In the genomic region with DNA sequence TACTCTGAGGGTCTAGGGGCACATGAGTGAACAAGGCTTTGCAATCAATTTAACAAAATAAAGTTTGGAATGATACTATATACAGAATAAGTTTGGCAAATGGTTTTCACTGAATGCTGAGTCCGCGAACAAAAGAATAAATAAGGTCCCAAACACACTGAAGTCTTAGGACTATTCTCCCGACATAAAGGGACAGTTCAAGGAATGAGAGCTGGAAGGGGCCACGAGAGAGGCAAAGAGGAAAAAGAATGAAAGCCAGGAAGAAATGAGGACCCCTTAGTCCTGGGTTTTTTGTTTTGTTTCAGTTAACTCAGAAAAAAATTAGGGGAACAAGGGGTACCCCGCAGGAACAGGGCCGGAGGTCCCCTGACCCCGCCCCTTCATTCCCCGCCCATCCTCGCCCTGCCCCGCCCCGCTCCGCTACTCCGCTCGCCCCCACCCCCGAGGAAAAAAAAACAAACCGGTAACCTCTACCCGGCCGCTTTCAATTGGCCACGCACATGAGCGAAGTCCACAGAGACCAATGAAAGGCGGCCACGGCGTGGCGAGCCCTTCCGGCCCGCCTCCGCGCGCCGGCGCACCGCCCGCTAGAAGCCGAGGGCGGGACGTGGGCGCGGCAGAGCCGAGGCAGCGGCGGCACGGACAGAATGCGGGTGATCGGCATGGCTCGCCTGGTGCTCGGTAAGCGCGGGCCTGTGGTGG, we compare ENCODE assay signal across 8 mouse cellular contexts. TPM values are rescaled to one million over a fixed set of nuclear protein-coding genes. Genes with fewer than 3 reads are reported as not detected.
DNase-seq lines count a peak whose midpoint lies in the region; ATAC-seq and TF ChIP-seq lines count a peak whose summit lies in the region.

A gene (plus strand): TSS at position 575 of the 702 bp plus-strand sequence.

- TF ChIP-seq CTCF in C2C12 (IDR thresholded peaks at IDR 0.05; ENCODE audit: control insufficient read depth, insufficient read depth, insufficient read length), result no peak
- TF ChIP-seq CTCF in brain, embryonic 14.5 days (IDR thresholded peaks at IDR 0.05; ENCODE audit: borderline replicate concordance, extremely low read depth, insufficient read depth, insufficient read length), result no peak
- TF ChIP-seq CTCF in liver, adult 2 months (IDR thresholded peaks at IDR 0.05; ENCODE audit: low read depth, low read length), result no peak

- H3K9ac ChIP-seq in heart, embryonic 11.5 days (ENCODE audit: low read depth, low read length), result peak within 1 kb of the TSS; percentile 94
- peak within 1 kb of the TSS; percentile 91 for H3K9ac ChIP-seq in kidney, embryonic 16.5 days (replicated peaks; ENCODE audit: low read length)
- peak within 1 kb of the TSS; percentile 96 for H3K9ac ChIP-seq in liver, adult 2 months (ENCODE audit: low read depth, low read length)

- peaks cover 34% of the 10 kb centered on the region for H3K79me3 ChIP-seq in C2C12 (ENCODE audit: low read depth)

- peak; percentile 96 for ATAC-seq in heart, embryonic 11.5 days (replicated peaks; ENCODE audit: insufficient number of reproducible peaks, low FRiP score, low TSS enrichment)
- ATAC-seq in kidney, embryonic 16.5 days (ENCODE audit: low FRiP score, low TSS enrichment), result peak; percentile 98

- peak within 1 kb of the TSS; percentile 77 for H3K27ac ChIP-seq in heart, embryonic 11.5 days (ENCODE audit: low read depth, low read length)
- H3K27ac ChIP-seq in kidney, embryonic 16.5 days (ENCODE audit: low read length), result peak within 1 kb of the TSS; percentile 71
- H3K27ac ChIP-seq in liver, adult 2 months (replicated peaks; ENCODE audit: insufficient read depth, low read depth, low read length), result peak within 1 kb of the TSS; percentile 53; the same call in 1 of the 2 replicates

- DNase-seq in brain, embryonic 14.5 days (ENCODE audit: low read depth), result peak; percentile 98
- peak; percentile 77 for DNase-seq in liver, adult 2 months (ENCODE audit: extremely low read depth, low read depth, low spot score)
- peak; percentile 97 for DNase-seq in splenic B cell, adult 2 months (ENCODE audit: low read depth, low spot score)

- peaks cover 22% of the 10 kb centered on the region for H3K4me1 ChIP-seq in erythroblast, embryonic 14.5 days (ENCODE audit: control insufficient read depth)
- peaks cover 10% of the 10 kb centered on the region for H3K4me1 ChIP-seq in heart, embryonic 11.5 days (ENCODE audit: control insufficient read depth, insufficient read depth, low read length)
- H3K4me1 ChIP-seq in kidney, embryonic 16.5 days (ENCODE audit: insufficient read depth, low read length), result peaks cover 23% of the 10 kb centered on the region
- H3K4me1 ChIP-seq in liver, adult 2 months (ENCODE audit: control insufficient read depth, insufficient read depth, low read length), result peaks cover 21% of the 10 kb centered on the region

- H3K27me3 ChIP-seq in C2C12 (ENCODE audit: control insufficient read depth, insufficient read depth, insufficient read length) (no peaks in the 10 kb centered on the region), myocyte (ENCODE audit: control insufficient read depth, insufficient read depth, insufficient read length) (no peaks in the 10 kb centered on the region)
- H3K27me3 ChIP-seq in erythroblast, embryonic 14.5 days (ENCODE audit: control insufficient read depth), result no peaks in the 10 kb centered on the region
- H3K27me3 ChIP-seq in heart, embryonic 11.5 days (ENCODE audit: control insufficient read depth, insufficient read depth, low read length), result no peaks in the 10 kb centered on the region
- no peaks in the 10 kb centered on the region for H3K27me3 ChIP-seq in kidney, embryonic 16.5 days (ENCODE audit: insufficient read depth, low read length)
- H3K27me3 ChIP-seq in liver, adult 2 months (ENCODE audit: control insufficient read depth, insufficient read depth, low read length), result no peaks in the 10 kb centered on the region
- no peaks in the 10 kb centered on the region for H3K27me3 ChIP-seq in splenic B cell, adult 2 months (ENCODE audit: control insufficient read depth, insufficient read depth, low read length, poor library complexity, severe bottlenecking)

- WGBS in heart, embryonic 11.5 days (ENCODE audit: insufficient replicate concordance), result 1% methylated on average over 45 of the region's 48 CpGs
- under 1% methylated on average over 48 of the region's 48 CpGs for WGBS in kidney, embryonic 16.5 days
- under 1% methylated on average over 48 of the region's 48 CpGs for WGBS in liver, adult 2 months

- H3K79me2 ChIP-seq in C2C12 (ENCODE audit: control insufficient read depth, insufficient read depth), result peaks cover 47% of the 10 kb centered on the region
- peaks cover 16% of the 10 kb centered on the region; the same call in 1 of the 2 replicates for H3K79me2 ChIP-seq in liver, adult 2 months (ENCODE audit: control insufficient read depth, insufficient read depth, low read length)
- peaks cover 30% of the 10 kb centered on the region for H3K79me2 ChIP-seq in myocyte (ENCODE audit: control insufficient read depth, insufficient read depth)

- peak within 1 kb of the TSS; percentile 94 for H3ac ChIP-seq in C2C12 (ENCODE audit: control insufficient read depth, insufficient read length, low read depth)
- H3ac ChIP-seq in myocyte (ENCODE audit: control insufficient read depth, insufficient read length), result peak within 1 kb of the TSS; percentile 4

- peaks cover 23% of the 10 kb centered on the region for H3K36me3 ChIP-seq in C2C12 (ENCODE audit: control insufficient read depth, insufficient read depth)
- peaks cover 22% of the 10 kb centered on the region for H3K36me3 ChIP-seq in erythroblast, embryonic 14.5 days (ENCODE audit: control insufficient read depth)
- peaks cover 8% of the 10 kb centered on the region; the same call in 1 of the 2 replicates for H3K36me3 ChIP-seq in heart, embryonic 11.5 days (ENCODE audit: control insufficient read depth, insufficient read depth, low read length)
- peaks cover 9% of the 10 kb centered on the region for H3K36me3 ChIP-seq in kidney, embryonic 16.5 days (ENCODE audit: insufficient read depth, low read length)
- peaks cover 11% of the 10 kb centered on the region for H3K36me3 ChIP-seq in liver, adult 2 months (ENCODE audit: control insufficient read depth, insufficient read depth, low read length)
- H3K36me3 ChIP-seq in myocyte (ENCODE audit: control insufficient read depth, insufficient read depth), result peaks cover 6% of the 10 kb centered on the region
- no peaks in the 10 kb centered on the region for H3K36me3 ChIP-seq in splenic B cell, adult 2 months (ENCODE audit: control insufficient read depth, insufficient read depth, low read length, poor library complexity, severe bottlenecking)

- H3K9me3 ChIP-seq in erythroblast, embryonic 14.5 days (ENCODE audit: control insufficient read depth, low read length), result no peaks in the 10 kb centered on the region
- no peaks in the 10 kb centered on the region for H3K9me3 ChIP-seq in heart, embryonic 11.5 days (replicated peaks; ENCODE audit: control insufficient read depth, low read length)
- H3K9me3 ChIP-seq in kidney, embryonic 16.5 days (ENCODE audit: low read length), result no peaks in the 10 kb centered on the region

- peak; percentile 93 for TF ChIP-seq POLR2A in brain, embryonic 14.5 days (IDR thresholded peaks at IDR 0.05; ENCODE audit: borderline replicate concordance, extremely low read depth, insufficient read depth, insufficient read length, poor library complexity, severe bottlenecking)
- peak; percentile 92 for TF ChIP-seq POLR2A in liver, adult 2 months (IDR thresholded peaks at IDR 0.05; ENCODE audit: extremely low read depth, insufficient read depth, low read length)
- TF ChIP-seq POLR2A in myocyte (IDR thresholded peaks at IDR 0.05; ENCODE audit: insufficient read length, low read depth), result peak; percentile 98

- peak within 1 kb of the TSS; percentile 82 for H3K4me3 ChIP-seq in C2C12 (ENCODE audit: insufficient read depth, poor library complexity, severe bottlenecking)
- peak within 1 kb of the TSS; percentile 92 for H3K4me3 ChIP-seq in erythroblast, embryonic 14.5 days (replicated peaks)
- peak within 1 kb of the TSS; percentile 95 for H3K4me3 ChIP-seq in heart, embryonic 11.5 days (ENCODE audit: low read depth, low read length)
- H3K4me3 ChIP-seq in kidney, embryonic 16.5 days (ENCODE audit: low read length), result peak within 1 kb of the TSS; percentile 83
- H3K4me3 ChIP-seq in liver, adult 2 months (ENCODE audit: insufficient read depth, low read depth, low read length), result peak within 1 kb of the TSS; percentile 88
- peak within 1 kb of the TSS; percentile 69 for H3K4me3 ChIP-seq in myocyte

- peak within 1 kb of the TSS; percentile 67 for H3K4me2 ChIP-seq in heart, embryonic 11.5 days
- H3K4me2 ChIP-seq in kidney, embryonic 16.5 days (replicated peaks; ENCODE audit: low read depth, low read length), result peak within 1 kb of the TSS; percentile 58
- H3K4me2 ChIP-seq in myocyte (ENCODE audit: low read depth), result peak within 1 kb of the TSS; percentile 92

TF ChIP-seq in C2C12, 6 proteins besides CTCF, POLR2A, EP300 and RAD21:
- TF ChIP-seq MAX (IDR thresholded peaks at IDR 0.05), result peak; percentile 20
- no peak for TF ChIP-seq FOSL1 (IDR thresholded peaks at IDR 0.05; ENCODE audit: insufficient read depth, low read length, poor library complexity, severe bottlenecking)
- no peak for TF ChIP-seq CEBPB (IDR thresholded peaks at IDR 0.05; ENCODE audit: low read depth)
- no peak for TF ChIP-seq USF1 (IDR thresholded peaks at IDR 0.05; ENCODE audit: low read depth)
- no peak for TF ChIP-seq MYOG (IDR thresholded peaks at IDR 0.05; ENCODE audit: control insufficient read depth, extremely low read depth, insufficient read length)
- TF ChIP-seq MYOD1 (IDR thresholded peaks at IDR 0.05; ENCODE audit: control insufficient read depth, insufficient read length, low read depth), result no peak

TF ChIP-seq in myocyte, 11 proteins besides CTCF, POLR2A, EP300 and RAD21:
- peak in 1 of 3 experiments; percentile 33 for TF ChIP-seq MYOG (IDR thresholded peaks at IDR 0.05; ENCODE audit: control insufficient read depth in 1 of 3, insufficient read depth in 1 of 3, insufficient read length in 2 of 3, low read depth in 2 of 3)
- peak in 1 of 3 experiments; percentile 26 for TF ChIP-seq MYOD1 (IDR thresholded peaks at IDR 0.05; ENCODE audit: control insufficient read depth in 1 of 3, insufficient read length in 2 of 3, low read depth in 2 of 3)
- no peak for TF ChIP-seq USF1 (IDR thresholded peaks at IDR 0.05; ENCODE audit: low read depth)
- peak; percentile 97 for TF ChIP-seq POLR2AphosphoS2 (IDR thresholded peaks at IDR 0.05; ENCODE audit: insufficient read length, low read depth)
- TF ChIP-seq REST (IDR thresholded peaks at IDR 0.05; ENCODE audit: insufficient read depth, insufficient read length), result peak; percentile 38

RNA-seq across cellular contexts. Expression of the gene that starts here (rescaled TPM):
- polyA plus RNA-seq in C2C12 (2012; fragmentation: generic; extraction: Trizol), result 319 TPM
- 178 and 194 TPM in 2 replicates for polyA plus RNA-seq in brain, embryonic 14.5 days (2012; rRNA removed)
- 0.58 and 0.90 TPM in 2 replicates for polyA plus RNA-seq in erythroblast, embryonic 14.5 days (2012)
- 445 and 545 TPM in 2 replicates for polyA plus RNA-seq in heart, embryonic 11.5 days (2014; fragmentation: Nextera tagmentation; extraction: Ambion mirVana)
- 665 and 673 TPM in 2 replicates for polyA plus RNA-seq in kidney, embryonic 16.5 days (2015; fragmentation: Nextera tagmentation; extraction: Ambion mirVana)
- total RNA-seq in liver, adult 2 months (2014; rRNA removed), result 224 and 226 TPM in 2 replicates
- polyA plus RNA-seq in liver, adult 2 months (2012; rRNA removed), result 89.1 and 95.4 TPM in 2 replicates
- 135 TPM for polyA plus RNA-seq in myocyte (2012; fragmentation: generic; extraction: Trizol)

Comparison
In these comparisons a context has a peak if more than half of its experiments do, and no peak if none do; other contexts are left out.
1. Peak in every context shown above with its lines: DNase-seq, ATAC-seq, H3K4me3 ChIP-seq and H3K27ac ChIP-seq.
2. RNA of the gene that starts here (polyA plus RNA-seq): 665 to 673 TPM in kidney, embryonic 16.5 days, 445 to 545 TPM in heart, embryonic 11.5 days, 319 TPM in C2C12 (single experiment), 178 to 194 TPM in brain, embryonic 14.5 days, 135 TPM in myocyte (single experiment) and 89.1 to 95.4 TPM in liver, adult 2 months; 0.58 to 0.90 TPM in erythroblast, embryonic 14.5 days; every median in the first group is over 10 times any median in the second.